Mouse (Mus musculus) spleen, adult 2 months (tissue): Measurements from ENCODE around the gene Srgap3.

Source experiments
- CTCF ChIP-seq: fragments of 200-500 bp; IDR thresholded peaks from 2 replicates; pipeline ENCODE4 v1.5.1; 2011; ENCODE audit warnings: mild to moderate bottlenecking, inconsistent platforms; ENCODE audit not compliant: insufficient read depth, insufficient read length, insufficient replicate concordance; ENCODE audit errors: extremely low read depth
- POLR2A ChIP-seq: fragments of 200-500 bp; IDR thresholded peaks from 2 replicates; pipeline ENCODE4 v1.6.1; 2011; ENCODE audit warnings: low read depth, low read length, inconsistent platforms

DNA sequence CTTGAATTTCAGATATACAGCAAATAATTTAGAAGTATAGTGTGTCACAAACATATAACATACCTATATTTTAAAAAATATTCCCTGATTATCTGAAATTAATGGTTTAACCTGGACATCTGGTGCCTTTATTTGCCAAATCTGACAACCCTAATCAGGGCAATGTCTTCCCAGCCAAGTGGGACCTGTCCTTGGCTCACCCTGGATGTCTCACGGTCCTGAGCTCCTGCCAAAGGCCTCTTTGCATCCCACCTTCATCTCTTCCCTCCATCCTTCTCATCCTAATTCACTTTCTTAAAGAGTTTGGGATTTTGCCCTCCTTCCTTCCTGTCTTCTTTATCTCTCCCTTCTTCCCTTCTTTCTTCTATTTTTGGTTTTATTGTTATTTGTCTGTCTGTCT lies 248.0 kb downstream of the Srgap3 start:
- no peak for TF ChIP-seq POLR2A
- no peak for TF ChIP-seq CTCF
